ENCODE assay signal across 11 mouse cellular contexts in genomic region chr15:77851136-77851535, GRCm38 (mm10). TPM values are rescaled to one million over a fixed set of nuclear protein-coding genes. Genes with fewer than 3 reads are reported as not detected.
DNase-seq lines count a peak whose midpoint lies in the region; ATAC-seq and TF ChIP-seq lines count a peak whose summit lies in the region.
"Had no signal": no experiment of that assay in that cellular context is flagged by ENCODE, and none has a peak within 500 bp of the region (broad histone marks: within the 10 kb centered on the region; RNA-seq: fewer than 3 reads in every experiment).

No protein-coding gene starts in this region.

- peaks cover 45% of the 10 kb centered on the region for H3K4me1 ChIP-seq in thymus, adult 2 months (replicated peaks; ENCODE audit: control insufficient read depth, insufficient read depth, low read length)
- H3K4me1 ChIP-seq in embryonic fibroblast, embryonic 13.5 days (ENCODE audit: control insufficient read depth, insufficient read depth, low read length) = 0 out of 2 replicates have a peak, but pooled peaks cover 5% of the 10 kb centered on the region
- H3K4me1 ChIP-seq: limb, embryonic 15.5 days had no signal

- no peaks in the 10 kb centered on the region for H3K36me3 ChIP-seq in thymus, adult 2 months (ENCODE audit: control insufficient read depth, insufficient read depth, low read length)
- H3K36me3 ChIP-seq: limb, embryonic 15.5 days had no signal

- no peak overlapping the region for H3K4me3 ChIP-seq in thymus, adult 2 months (ENCODE audit: control insufficient read depth, insufficient read depth, low read length)
- no peak overlapping the region for H3K4me3 ChIP-seq in embryonic fibroblast, embryonic 13.5 days (ENCODE audit: insufficient read depth, low read length)
- H3K4me3 ChIP-seq: limb, embryonic 15.5 days had no signal

- TF ChIP-seq POLR2A in thymus, adult 2 months (IDR thresholded peaks at IDR 0.05; ENCODE audit: control insufficient read depth, extremely low read depth, insufficient read depth, low read length, poor library complexity) = no peak
- TF ChIP-seq POLR2A in embryonic fibroblast, embryonic 13.5 days (IDR thresholded peaks at IDR 0.05; ENCODE audit: low read depth, low read length) = no peak

- peak; percentile 41 for ATAC-seq in megakaryocyte progenitor cell, adult 5-6 weeks (replicated peaks; ENCODE audit: poor library complexity)
- ATAC-seq in activated CD4-positive, CD25-positive, alpha-beta regulatory T cell, adult 4 months = no peak
- ATAC-seq in frontal cortex, adult (ENCODE audit: low TSS enrichment) = no peak
- ATAC-seq: forebrain, embryonic 16.5 days had no signal

- no peaks in the 10 kb centered on the region for H3K27me3 ChIP-seq in thymus, adult 2 months (ENCODE audit: control insufficient read depth, insufficient read depth, low read length)
- H3K27me3 ChIP-seq: limb, embryonic 15.5 days had no signal

- peak; percentile 67 for DNase-seq in thymus, adult 2 months
- DNase-seq in thymus, postnatal 10 days (ENCODE audit: low spot score in 2 of 2) = no peak
- DNase-seq in layer of hippocampus, adult 18-20 months (ENCODE audit: low spot score in 2 of 2) = no peak
- DNase-seq: kidney, adult 11 months; layer of hippocampus, adult 9-11 months had no signal

- WGBS in thymus, adult 2 months = 5% methylated on average over 3 of the region's 3 CpGs

- no peak overlapping the region for H3K27ac ChIP-seq in thymus, adult 2 months (ENCODE audit: control insufficient read depth, insufficient read depth, low read length)
- peak overlapping the region; percentile 16; the same call in 1 of the 2 replicates for H3K27ac ChIP-seq in embryonic fibroblast, embryonic 13.5 days (ENCODE audit: insufficient read depth, low read length)
- H3K27ac ChIP-seq: limb, embryonic 15.5 days had no signal

- TF ChIP-seq CTCF in thymus, adult 2 months (IDR thresholded peaks at IDR 0.05; ENCODE audit: borderline replicate concordance, control insufficient read depth, extremely low read depth, insufficient read depth, low read length, poor library complexity) = no peak
- no peak for TF ChIP-seq CTCF in embryonic fibroblast, embryonic 13.5 days (IDR thresholded peaks at IDR 0.05; ENCODE audit: borderline replicate concordance, insufficient read depth, low read length)

RNA-seq across cellular contexts. Expression of gene Myh9, which starts 9.2 kb away (rescaled TPM):
- 167 and 193 TPM in 2 replicates for polyA plus RNA-seq in thymus, adult 2 months (2012; rRNA removed)
- 718 and 1,071 TPM in 2 replicates for polyA plus RNA-seq in embryonic fibroblast, embryonic 13.5 days (2011; ENCODE audit: insufficient read length, low read depth, missing spikeins)
- 167 and 191 TPM in 2 replicates for total RNA-seq in megakaryocyte progenitor cell, adult 5-6 weeks (2015)
- 238 and 338 TPM in 2 replicates for total RNA-seq in megakaryocyte progenitor cell, adult 5-6 weeks (2017)
- polyA plus RNA-seq in activated CD4-positive, CD25-positive, alpha-beta regulatory T cell, adult 4 months (2017; shearing (Covaris generic)) = 100 to 1,000 TPM; 243 to 280 TPM
- total RNA-seq in layer of hippocampus, adult 18-20 months (2021) = 10 to 100 TPM; 86.7 to 88.3 TPM
